Mouse (Mus musculus) CD8-positive naive resting alpha-beta T cell, adult 2 months (primary cell): ENCODE results near the gene Kcnip4.

Experiments used
- DNase-seq, 2 experiments: peaks; one replicate each; pipeline ENCODE4 v3.0.0; 2022; ENCODE audit warnings: low read depth in 2 of 2, low spot score in 2 of 2

Gene Kcnip4

DNA sequence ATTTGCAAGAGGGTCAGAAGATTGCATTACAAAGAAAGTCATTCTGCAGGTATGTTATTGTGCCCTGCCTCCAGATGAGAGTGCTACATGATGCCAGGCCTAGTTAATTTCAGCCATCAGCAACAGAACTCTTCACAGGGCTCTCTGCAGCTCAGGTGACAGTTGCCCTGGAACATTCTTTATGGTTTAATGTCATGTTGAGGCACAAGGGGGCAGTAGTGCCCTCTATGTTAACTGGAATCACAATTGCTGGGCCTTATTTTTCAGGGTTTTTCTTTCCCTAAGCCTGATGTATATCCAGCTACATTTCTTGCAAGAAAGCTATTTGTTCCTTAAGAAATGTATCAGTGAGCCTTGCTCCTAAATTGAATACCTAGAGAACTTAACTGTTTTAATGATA, 1094.2 kb downstream of the Kcnip4 start:
- no peak for DNase-seq

- DNase-seq, result no peak
Measured at GRCm38 (mm10) chr5:48421957-48422356, 1102.8 kb downstream of the Kcnip4 start.

DNA sequence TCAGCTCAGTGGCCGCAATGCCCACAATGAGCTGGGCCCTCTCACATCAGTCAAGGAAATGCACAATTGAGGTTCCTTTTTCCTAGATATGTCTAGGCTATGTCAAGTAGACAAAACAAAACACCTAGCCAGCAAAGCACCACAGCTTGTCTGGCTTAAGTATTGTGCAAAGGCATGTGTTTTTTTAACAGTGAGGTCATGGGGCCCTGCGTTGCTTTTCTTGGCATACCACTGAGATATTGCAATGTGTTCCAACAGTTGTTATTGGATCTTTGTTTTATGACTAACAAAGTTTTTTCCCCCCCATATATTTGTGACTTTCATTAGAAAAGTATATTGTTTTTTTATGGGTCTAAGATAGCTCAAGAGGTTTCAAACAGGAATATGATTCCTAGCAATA, 1105.0 kb downstream of the Kcnip4 start:
- no peak for DNase-seq

- DNase-seq, result no peak
Measured at GRCm38 (mm10) chr5:48412261-48412660, 1112.4 kb downstream of the Kcnip4 start.

GRCm38 (mm10) chr5:48411462-48411861, 1113.2 kb downstream of the Kcnip4 start:
- no peak for DNase-seq

GRCm38 (mm10) chr5:48410348-48410747, 1114.4 kb downstream of the Kcnip4 start:
- DNase-seq, result no peak

GRCm38 (mm10) chr5:48408276-48408675, 1116.4 kb downstream of the Kcnip4 start:
- no peak for DNase-seq

DNA sequence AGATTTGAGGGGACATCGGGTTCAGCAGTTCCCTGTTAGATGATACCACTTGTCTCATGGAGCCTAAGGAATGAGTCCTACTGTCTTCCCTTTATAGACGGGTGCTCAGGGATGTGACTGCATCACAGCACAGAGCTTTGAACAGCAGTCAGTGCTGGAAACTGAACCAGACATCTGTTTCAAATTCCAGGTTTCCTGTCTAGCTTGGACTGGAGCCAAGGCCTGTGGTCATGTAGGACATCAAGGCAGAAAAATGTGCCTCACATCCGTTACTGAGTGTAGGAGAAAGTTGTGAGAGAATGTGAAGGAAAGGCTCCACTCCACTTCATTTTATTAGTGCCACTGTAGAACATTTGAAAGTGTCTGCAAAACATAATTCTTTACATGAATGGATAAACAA, 1122.2 kb downstream of the Kcnip4 start:
- DNase-seq, result no peak

GRCm38 (mm10) chr5:48371890-48372766, 1152.6 kb downstream of the Kcnip4 start:
- DNase-seq, result peak; percentile 77 to 84

DNA sequence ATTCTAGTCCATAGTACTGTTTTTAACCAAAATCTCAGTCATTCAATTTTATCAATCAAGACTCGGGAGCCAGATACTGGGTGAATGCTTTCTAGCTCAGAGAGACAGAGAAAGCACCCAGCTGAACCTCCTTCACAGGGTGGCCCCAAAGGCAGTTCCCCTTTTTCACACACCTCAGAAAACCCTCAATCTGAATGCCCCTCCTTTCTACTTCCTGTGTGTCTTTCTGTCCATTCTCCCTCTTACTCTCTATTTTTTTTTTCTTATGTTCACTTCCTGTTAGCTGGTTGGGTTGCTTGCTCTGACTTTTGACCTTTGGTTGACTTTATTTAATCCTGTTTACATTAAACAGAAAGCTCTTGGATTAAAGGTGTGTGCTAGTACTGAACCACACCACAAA, 1175.4 kb downstream of the Kcnip4 start:
- no peak for DNase-seq

GRCm38 (mm10) chr5:48345983-48346648, 1178.6 kb downstream of the Kcnip4 start:
- DNase-seq, result no peak

DNA sequence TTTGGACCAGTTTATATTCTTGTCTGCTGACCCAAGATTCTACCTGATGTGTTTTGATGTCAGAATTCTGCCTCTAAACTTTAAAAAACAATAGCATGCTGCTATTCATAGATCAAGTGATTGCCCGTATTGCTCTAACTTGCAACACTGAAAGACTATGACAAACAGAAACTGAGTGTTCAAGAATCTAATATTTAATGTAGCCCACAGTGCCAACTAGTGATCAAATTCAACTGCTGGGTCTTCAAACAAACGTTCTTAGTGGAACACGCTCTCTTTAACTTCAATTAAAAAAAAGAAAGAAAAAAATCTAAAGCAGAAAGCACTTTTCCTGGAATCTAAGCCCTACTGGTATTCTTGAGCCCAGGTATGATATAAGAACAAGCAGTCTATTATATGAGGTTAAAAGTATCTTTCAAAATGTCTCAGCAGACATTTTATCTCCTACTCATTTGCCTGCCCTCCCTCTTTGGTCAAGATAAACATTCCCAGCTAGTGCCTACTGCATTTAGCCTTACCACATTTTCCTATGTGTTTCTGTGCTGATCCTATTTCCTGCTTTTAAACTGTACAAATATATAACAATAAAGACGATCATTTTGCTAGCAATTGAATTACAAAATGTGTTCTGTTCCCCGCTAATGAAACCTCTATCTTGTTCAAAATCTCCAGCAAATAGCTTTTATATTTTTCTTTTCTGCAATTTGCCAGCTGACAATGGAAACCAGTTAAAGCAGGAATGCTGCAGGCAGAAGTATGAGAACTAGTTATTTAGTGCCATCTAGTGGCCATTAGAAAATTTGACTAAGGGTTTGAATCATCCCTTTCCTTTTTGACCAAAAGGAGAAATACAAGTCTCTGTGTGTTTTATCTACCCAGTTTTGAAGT, 1179.4 kb downstream of the Kcnip4 start:
- DNase-seq, result no peak

DNA sequence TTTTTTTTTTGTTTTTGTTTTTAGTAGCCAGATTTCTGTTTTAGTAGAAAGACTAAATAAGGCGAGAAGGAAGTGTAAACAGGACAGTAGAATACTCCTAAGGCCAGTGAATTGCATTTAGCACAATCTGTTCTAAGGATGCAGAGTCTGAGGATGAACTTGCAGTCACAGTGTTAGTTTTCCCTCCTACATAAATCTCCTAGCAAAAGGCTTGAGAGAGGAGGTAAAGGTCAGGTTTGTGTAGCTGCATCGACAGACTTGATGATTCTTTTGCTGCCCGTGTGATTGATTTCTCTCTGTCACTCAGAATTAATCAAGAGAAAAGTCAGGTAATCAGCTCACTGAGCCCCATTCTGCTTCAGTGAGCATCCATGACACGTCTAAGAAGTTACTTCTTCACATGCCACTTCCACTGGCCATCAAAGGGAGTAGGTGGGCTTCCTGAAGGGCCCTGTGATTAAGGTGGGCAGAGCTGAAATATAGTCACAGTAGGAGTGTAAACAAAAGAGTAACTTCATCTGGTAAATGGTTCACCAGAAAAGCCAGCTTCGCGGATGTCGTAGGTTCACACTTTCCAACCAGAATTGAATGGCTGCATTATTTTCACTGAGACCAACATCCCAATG, 1183.8 kb downstream of the Kcnip4 start:
- DNase-seq, result no peak
